Mouse (Mus musculus) CH12.LX (cell line): ENCODE results near the gene Dag1. TPM values are rescaled to one million over a fixed set of nuclear protein-coding genes. Genes with fewer than 3 reads are reported as not detected.

ENCODE experiments used
- DNase-seq: peaks from one replicate; pipeline ENCODE4 v3.0.0-alpha.2; 2013; ENCODE audit errors: extremely low read depth
- H3K27ac ChIP-seq: 2 replicates; pipeline ENCODE4 v1.5.1; 2012; ENCODE audit warnings: low read depth, mild to moderate bottlenecking, control low read depth, moderate library complexity; ENCODE audit not compliant: insufficient read depth
- H3K27me3 ChIP-seq: replicated peaks from 2 replicates; pipeline ENCODE3; 2012; ENCODE audit warnings: inconsistent platforms
- H3K36me3 ChIP-seq, 2 experiments: replicated peaks in 1 of 2; 2 replicates each; pipeline versions ENCODE3 to v1.6.1; 2012; ENCODE audit warnings: inconsistent platforms in 1 of 2, low read length in 1 of 2, mild to moderate bottlenecking in 1 of 2, mixed read lengths in 1 of 2, moderate library complexity in 1 of 2; ENCODE audit not compliant: control insufficient read depth in 1 of 2, insufficient read depth in 1 of 2
- H3K4me1 ChIP-seq, 2 experiments: 2 replicates each; pipeline ENCODE4 v1.6.1; 2012; ENCODE audit warnings: inconsistent platforms in 1 of 2, moderate library complexity in 1 of 2; ENCODE audit not compliant: insufficient read depth in 2 of 2, control insufficient read depth in 1 of 2
- H3K4me2 ChIP-seq: 2 replicates; pipeline ENCODE4 v1.6.1; 2012; ENCODE audit warnings: low read depth, mild to moderate bottlenecking, control low read depth; ENCODE audit not compliant: poor library complexity, insufficient read depth, severe bottlenecking
- H3K4me3 ChIP-seq, 3 experiments: fragments of 150-350 bp in 1 of 3; sonication (generic) in 1 of 3; replicated peaks in 1 of 3; 2 replicates each; pipeline versions ENCODE3 to v1.5.1; 2011 to 2012; ENCODE audit warnings: low read depth in 2 of 3, low read length in 2 of 3, mild to moderate bottlenecking in 2 of 3, moderate library complexity in 2 of 3, control low read depth in 1 of 3, improper control_type of control experiment in 1 of 3, inconsistent platforms in 1 of 3, mixed read lengths in 1 of 3; ENCODE audit not compliant: poor library complexity in 1 of 3
- H3K79me2 ChIP-seq: replicated peaks from 2 replicates; pipeline ENCODE4 v1.6.1; 2012; ENCODE audit warnings: mild to moderate bottlenecking, moderate library complexity; ENCODE audit not compliant: control insufficient read depth, poor library complexity, insufficient read depth, severe bottlenecking; ENCODE audit errors: extremely low read depth
- H3K9ac ChIP-seq: 2 replicates; pipeline ENCODE4 v1.6.1; 2012; ENCODE audit warnings: low read depth, mild to moderate bottlenecking, control low read depth, moderate library complexity; ENCODE audit not compliant: insufficient read depth
- H3K9me3 ChIP-seq: replicated peaks from 2 replicates; pipeline ENCODE3; 2012; ENCODE audit warnings: low read length, inconsistent platforms, mixed read lengths
- BHLHE40 ChIP-seq: IDR thresholded peaks from 2 replicates; pipeline ENCODE4 v1.6.1; 2011; ENCODE audit warnings: mild to moderate bottlenecking, low read depth, low read length, improper control_type of control experiment
- CHD1 ChIP-seq: IDR thresholded peaks from 2 replicates; pipeline ENCODE4 v1.6.1; 2012; ENCODE audit warnings: low read depth, low read length, improper control_type of control experiment, inconsistent platforms
- CHD2 ChIP-seq: IDR thresholded peaks from 2 replicates; pipeline ENCODE4 v1.6.1; 2011; ENCODE audit warnings: low read length, improper control_type of control experiment
- E2F4 ChIP-seq: IDR thresholded peaks from 2 replicates; pipeline ENCODE4 v1.6.1; 2011; ENCODE audit warnings: low read depth, low read length, improper control_type of control experiment; ENCODE audit not compliant: insufficient replicate concordance
- ELF1 ChIP-seq: IDR thresholded peaks from 2 replicates; pipeline ENCODE4 v1.6.1; 2014; ENCODE audit warnings: low read depth, mild to moderate bottlenecking, inconsistent platforms, low read length, improper control_type of control experiment
- EP300 ChIP-seq: IDR thresholded peaks from 2 replicates; pipeline ENCODE4 v1.6.1; 2011; ENCODE audit warnings: low read length, improper control_type of control experiment
- ETS1 ChIP-seq: conservative IDR thresholded peaks from 2 replicates; pipeline ENCODE4 v1.6.1; 2012; ENCODE audit warnings: low read depth, mild to moderate bottlenecking, inconsistent platforms, low read length, improper control_type of control experiment, moderate library complexity
- GABPA ChIP-seq: IDR thresholded peaks from 2 replicates; pipeline ENCODE4 v1.6.1; 2012; ENCODE audit warnings: low read depth, low read length, improper control_type of control experiment, inconsistent platforms; ENCODE audit not compliant: insufficient replicate concordance
- HCFC1 ChIP-seq: IDR thresholded peaks from 2 replicates; pipeline ENCODE4 v1.6.1; 2012; ENCODE audit warnings: low read depth, mild to moderate bottlenecking, inconsistent platforms, low read length, improper control_type of control experiment
- KAT2A ChIP-seq: IDR thresholded peaks from 2 replicates; pipeline ENCODE4 v1.6.1; 2012; ENCODE audit warnings: low read length, improper control_type of control experiment, inconsistent platforms; ENCODE audit not compliant: insufficient replicate concordance
- MAFK ChIP-seq: IDR thresholded peaks from 2 replicates; pipeline ENCODE4 v1.6.1; 2011; ENCODE audit warnings: low read length, improper control_type of control experiment; ENCODE audit not compliant: insufficient replicate concordance
- MAZ ChIP-seq: IDR thresholded peaks from 2 replicates; pipeline ENCODE4 v1.6.1; 2012; ENCODE audit warnings: low read depth, mild to moderate bottlenecking, inconsistent platforms, low read length, improper control_type of control experiment, moderate library complexity
- MEF2A ChIP-seq: IDR thresholded peaks from 2 replicates; pipeline ENCODE4 v1.6.1; 2014; ENCODE audit warnings: low read depth, mild to moderate bottlenecking, inconsistent platforms, low read length, improper control_type of control experiment, borderline replicate concordance
- MYC ChIP-seq: IDR thresholded peaks from 2 replicates; pipeline ENCODE4 v1.6.1; 2011; ENCODE audit warnings: low read depth, mild to moderate bottlenecking, improper control_type of control experiment, low read length
- NELFE ChIP-seq: IDR thresholded peaks from 2 replicates; pipeline ENCODE4 v1.6.1; 2011; ENCODE audit warnings: low read depth, low read length, improper control_type of control experiment
- NRF1 ChIP-seq: IDR thresholded peaks from 2 replicates; pipeline ENCODE4 v1.6.1; 2014; ENCODE audit warnings: low read depth, mild to moderate bottlenecking, inconsistent platforms, low read length, improper control_type of control experiment, moderate library complexity
- POLR2A ChIP-seq: IDR thresholded peaks from 2 replicates; pipeline ENCODE4 v1.6.1; 2011; ENCODE audit warnings: low read depth, mild to moderate bottlenecking, improper control_type of control experiment, low read length
- POLR2AphosphoS2 ChIP-seq: IDR thresholded peaks from 2 replicates; pipeline ENCODE4 v1.6.1; 2011; ENCODE audit warnings: low read depth, low read length, improper control_type of control experiment
- RAD21 ChIP-seq: IDR thresholded peaks from 2 replicates; pipeline ENCODE4 v1.6.1; 2011; ENCODE audit warnings: low read depth, mild to moderate bottlenecking, low read length, improper control_type of control experiment, moderate library complexity
- SMC3 ChIP-seq: IDR thresholded peaks from 2 replicates; pipeline ENCODE4 v1.6.1; 2011; ENCODE audit warnings: low read depth, low read length, improper control_type of control experiment
- TBP ChIP-seq: conservative IDR thresholded peaks from 2 replicates; pipeline ENCODE4 v1.6.1; 2011; ENCODE audit warnings: low read depth, low read length, improper control_type of control experiment
- ZMIZ1 ChIP-seq: IDR thresholded peaks from 2 replicates; pipeline ENCODE4 v1.6.1; 2012; ENCODE audit warnings: low read depth, mild to moderate bottlenecking, inconsistent platforms, low read length, improper control_type of control experiment
- dilution Hi-C: fragments of 300-500 bp; cut with MboI; formaldehyde crosslinking; loops from 2 replicates; pipeline ENCODE4 v1.14.3; 2020; ENCODE audit warnings: low sequenced_read_pairs; ENCODE audit not compliant: extremely low pct_unique_long_range_greater_than_20kb, extremely low pct_ligation_motif_present
- in situ Hi-C: fragments of 300-500 bp; cut with MboI; formaldehyde crosslinking; loops from 3 replicates; pipeline ENCODE4 v1.14.3; 2019; ENCODE audit warnings: low sequenced_read_pairs, low pct_ligation_motif_present, low pct_unique_long_range_greater_than_20kb, mixed read lengths
- polyA plus RNA-seq: library from polyadenylated mRNA; unstranded; fragments of >175 nt; gene quantifications from 2 replicates; pipeline ENCODE4 v1.2.1, GENCODE M21; 2012; ENCODE audit warnings: low read depth; ENCODE audit not compliant: insufficient read length
- total RNA-seq, 2 experiments: library from RNA; depleted of rRNA; stranded (reverse); fragments of 300-350 nt in 1 of 2; fragments of >200 nt in 1 of 2; gene quantifications; 2 replicates each; pipeline ENCODE4 v1.2.3; 2012 to 2014

Dag1 gene
- total and polyA plus RNA-seq, 3 experiments: 1.7 to 5.7 (median 3.9) TPM

DNA sequence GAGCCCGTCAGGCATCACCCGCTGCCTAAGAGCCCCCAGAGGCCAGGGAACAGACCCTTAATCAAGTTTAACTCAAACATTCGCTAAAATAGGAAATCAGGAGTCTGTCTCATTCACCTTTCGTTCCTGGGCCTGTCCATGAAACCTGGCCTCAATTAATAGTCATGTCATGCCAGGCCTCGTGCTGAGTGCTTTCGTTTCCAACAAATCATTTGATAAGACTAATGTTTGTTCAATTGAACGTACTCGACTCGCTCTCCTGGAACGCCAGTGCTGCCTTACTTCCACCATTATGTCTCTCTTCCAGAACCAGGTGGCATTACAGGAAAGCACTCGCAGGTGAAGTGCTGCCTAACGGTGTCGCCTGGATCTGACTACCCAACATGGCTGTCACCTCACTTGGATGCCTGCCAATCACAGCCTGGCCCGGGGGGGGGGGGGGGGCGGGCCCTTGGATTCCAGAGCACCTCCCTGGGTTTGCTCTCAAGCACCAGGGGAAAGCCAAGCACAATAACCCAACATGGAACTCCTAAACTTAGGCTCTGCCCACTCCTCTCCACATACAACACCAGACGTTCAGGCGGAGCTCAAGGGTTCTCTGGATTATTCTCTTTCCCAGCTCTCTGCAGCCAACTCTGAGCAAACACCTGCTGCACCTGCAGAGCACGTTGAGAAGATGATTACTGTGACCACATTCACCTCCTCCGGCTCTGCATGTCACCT, 88.5 kb downstream of the Dag1 start:
- H3K4me2 ChIP-seq: no peak overlapping the region
- peaks cover 77% of the 10 kb centered on the region for H3K27me3 ChIP-seq
- no peak overlapping the region for H3K4me3 ChIP-seq
- H3K9me3 ChIP-seq: peaks cover 6% of the 10 kb centered on the region
- H3K4me1 ChIP-seq: no peaks in the 10 kb centered on the region
- no peak for DNase-seq
- in situ Hi-C loops (no loop called here), dilution Hi-C loops (no loop called here)
- no peaks in the 10 kb centered on the region for H3K79me2 ChIP-seq
- no peak overlapping the region for H3K9ac ChIP-seq
- TF ChIP-seq BHLHE40 (no peak), MAZ (no peak), CHD2 (no peak), ZMIZ1 (no peak), SMC3 (no peak)
- no peak overlapping the region for H3K27ac ChIP-seq
- no peaks in the 10 kb centered on the region for H3K36me3 ChIP-seq

DNA sequence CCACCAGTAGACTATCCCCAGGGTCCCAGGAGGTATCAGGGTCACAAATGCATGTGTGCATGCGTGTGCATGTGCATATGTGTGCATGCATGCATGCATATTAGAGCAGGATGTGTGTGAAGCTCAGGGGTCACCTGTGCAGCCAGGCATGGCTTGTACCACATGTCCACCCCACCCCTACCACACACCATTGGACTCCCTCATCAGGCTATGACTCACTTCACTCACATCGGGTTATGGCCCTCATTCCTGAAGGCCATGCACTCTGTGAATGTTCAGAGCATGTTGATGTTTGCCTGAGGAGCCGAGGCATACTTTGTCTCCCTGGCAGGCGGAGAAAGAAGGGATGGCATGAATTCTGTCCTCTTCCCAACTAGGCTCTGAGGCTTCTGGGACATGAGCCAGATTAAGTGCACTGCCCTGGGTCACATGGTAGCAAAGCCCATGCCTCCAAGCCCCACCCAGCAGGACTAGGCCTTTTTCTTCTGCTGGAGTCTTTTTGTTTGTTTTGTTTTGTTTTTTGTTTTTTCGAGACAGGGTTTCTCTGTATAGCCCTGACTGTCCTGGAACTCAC, 90.9 kb downstream of the Dag1 start:
- TF ChIP-seq GABPA (no peak), HCFC1 (no peak), RAD21 (no peak)
- TF ChIP-seq, all 38 proteins: peak for 0
- peaks cover 69% of the 10 kb centered on the region for H3K27me3 ChIP-seq
- in situ Hi-C loops: no loop called here

DNA sequence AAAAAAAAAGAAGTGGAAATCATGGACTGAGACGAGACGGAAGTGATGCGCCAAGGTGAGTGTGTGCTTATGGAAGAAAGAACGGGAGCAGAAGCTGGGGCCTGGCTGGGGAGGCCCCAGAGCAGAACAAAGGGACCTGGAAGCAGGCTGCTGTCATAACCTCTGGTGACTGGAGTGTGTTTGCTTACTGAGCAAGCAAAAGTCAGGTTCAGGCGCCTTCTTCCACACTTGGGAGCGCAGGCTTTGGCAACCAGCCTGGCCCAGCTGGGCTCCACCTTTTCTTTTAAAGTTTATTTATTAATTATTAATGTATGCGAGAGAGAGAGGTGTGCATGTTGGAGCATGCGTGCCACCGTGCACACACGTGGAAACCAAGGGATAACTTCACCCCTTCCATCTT, 94.0 kb downstream of the Dag1 start:
- H3K27me3 ChIP-seq: peaks cover 54% of the 10 kb centered on the region
- no peaks in the 10 kb centered on the region for H3K36me3 ChIP-seq
- no peaks in the 10 kb centered on the region for H3K9me3 ChIP-seq
- H3K4me3 ChIP-seq: no peak overlapping the region
- no peak overlapping the region for H3K4me2 ChIP-seq
- no peaks in the 10 kb centered on the region for H3K4me1 ChIP-seq
- in situ Hi-C loops (no loop called here), dilution Hi-C loops (no loop called here)
- no peak overlapping the region for H3K27ac ChIP-seq
- no peak overlapping the region for H3K9ac ChIP-seq
- no peak for TF ChIP-seq CHD1
- no peak for TF ChIP-seq KAT2A
- no peak for TF ChIP-seq NRF1
- TF ChIP-seq MYC: no peak
- no peak for TF ChIP-seq SMC3
- no peak for TF ChIP-seq POLR2AphosphoS2
- TF ChIP-seq EP300: no peak
- no peak for TF ChIP-seq POLR2A
- TF ChIP-seq ELF1: no peak
- no peak for TF ChIP-seq RAD21
- no peak for TF ChIP-seq TBP
- no peak for TF ChIP-seq NELFE
- no peak for TF ChIP-seq MAZ
- TF ChIP-seq MEF2A: no peak
- no peak for TF ChIP-seq MAFK
- TF ChIP-seq E2F4: no peak
- TF ChIP-seq ETS1: no peak
- DNase-seq: no peak
- no peaks in the 10 kb centered on the region for H3K79me2 ChIP-seq

More for the DNA sequence above, 90.9 kb downstream of the Dag1 start:
- H3K79me2 ChIP-seq: no peaks in the 10 kb centered on the region
- dilution Hi-C loops: no loop called here
- no peak overlapping the region for H3K27ac ChIP-seq
- no peak overlapping the region for H3K4me3 ChIP-seq
- DNase-seq: no peak
- no peaks in the 10 kb centered on the region for H3K36me3 ChIP-seq
- no peak overlapping the region for H3K4me2 ChIP-seq
- H3K4me1 ChIP-seq: no peaks in the 10 kb centered on the region
- no peak overlapping the region for H3K9ac ChIP-seq
- H3K9me3 ChIP-seq: peaks cover 6% of the 10 kb centered on the region
